Mouse (Mus musculus): ENCODE measurements around the gene Prima1. TPM values are rescaled to one million over a fixed set of nuclear protein-coding genes. Genes with fewer than 3 reads are reported as not detected.

Gene Prima1
- polyA plus RNA-seq, 1 experiment from 2014 or later, result not detected

DNA sequence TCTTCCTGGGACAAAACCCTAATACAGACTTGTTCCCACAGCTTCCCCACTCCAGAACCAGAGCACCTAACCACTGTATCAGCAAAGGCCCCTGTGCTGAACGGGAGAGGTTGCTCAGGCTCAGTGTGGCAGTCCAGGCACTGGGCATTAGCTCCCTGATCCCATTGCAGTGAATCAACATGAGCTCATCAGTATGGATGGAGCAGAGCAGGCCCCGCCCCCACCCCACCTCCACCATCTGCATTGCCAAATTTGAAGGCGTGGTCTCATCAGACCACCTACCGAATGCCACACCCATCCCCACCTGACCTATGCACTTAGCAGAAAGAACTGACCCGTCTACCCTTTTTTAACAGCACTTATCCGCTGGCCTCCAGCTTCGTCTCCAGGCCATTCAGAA lies 58.9 kb downstream of the Prima1 start:
- Histone ChIP-seq H3K9ac (no peak overlapping the region), H3K4me1 (no peaks in the 10 kb centered on the region), H3K4me2 (no peak overlapping the region), H3K36me3 (no peaks in the 10 kb centered on the region), H3K4me3 (no peak overlapping the region), H3K9me3 (replicated peaks) (no peaks in the 10 kb centered on the region), H3K27ac (no peak overlapping the region), H3K27me3 (replicated peaks) (no peaks in the 10 kb centered on the region)
- 20% methylated on average over 7 of the region's 7 CpGs for WGBS (ENCODE audit: insufficient replicate concordance)
- peak; percentile 47 for ATAC-seq

DNA sequence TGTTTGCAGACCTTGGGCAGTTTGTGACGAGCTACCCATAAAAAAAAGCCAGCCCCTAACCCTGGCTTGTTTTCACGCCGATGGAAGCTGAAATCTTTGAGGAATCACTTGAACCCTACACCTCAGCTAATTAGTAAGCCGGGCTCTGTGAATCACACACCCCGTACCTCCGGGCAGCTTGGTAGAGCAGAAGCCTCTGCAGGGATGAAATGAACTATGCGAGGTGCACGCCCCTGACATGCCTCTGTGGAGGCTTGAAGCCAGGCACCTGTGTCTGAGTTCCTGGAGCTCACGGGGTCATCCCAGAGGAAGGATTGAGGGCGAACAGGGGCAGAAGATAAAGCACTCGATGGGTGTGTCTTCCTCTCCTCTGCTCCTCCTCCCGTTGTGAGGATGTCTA lies 73.1 kb downstream of the Prima1 start:
- no peak overlapping the region for H3K4me2 ChIP-seq
- 56% methylated on average over 12 of the region's 12 CpGs for WGBS (ENCODE audit: insufficient replicate concordance)
- no peaks in the 10 kb centered on the region for H3K27me3 ChIP-seq (replicated peaks)
- no peak overlapping the region for H3K9ac ChIP-seq
- H3K27ac ChIP-seq, result no peak overlapping the region
- ATAC-seq, result no peak
- H3K4me3 ChIP-seq, result no peak overlapping the region
- H3K9me3 ChIP-seq (replicated peaks), result no peaks in the 10 kb centered on the region
- H3K36me3 ChIP-seq, result no peaks in the 10 kb centered on the region
- H3K4me1 ChIP-seq, result no peaks in the 10 kb centered on the region

DNA sequence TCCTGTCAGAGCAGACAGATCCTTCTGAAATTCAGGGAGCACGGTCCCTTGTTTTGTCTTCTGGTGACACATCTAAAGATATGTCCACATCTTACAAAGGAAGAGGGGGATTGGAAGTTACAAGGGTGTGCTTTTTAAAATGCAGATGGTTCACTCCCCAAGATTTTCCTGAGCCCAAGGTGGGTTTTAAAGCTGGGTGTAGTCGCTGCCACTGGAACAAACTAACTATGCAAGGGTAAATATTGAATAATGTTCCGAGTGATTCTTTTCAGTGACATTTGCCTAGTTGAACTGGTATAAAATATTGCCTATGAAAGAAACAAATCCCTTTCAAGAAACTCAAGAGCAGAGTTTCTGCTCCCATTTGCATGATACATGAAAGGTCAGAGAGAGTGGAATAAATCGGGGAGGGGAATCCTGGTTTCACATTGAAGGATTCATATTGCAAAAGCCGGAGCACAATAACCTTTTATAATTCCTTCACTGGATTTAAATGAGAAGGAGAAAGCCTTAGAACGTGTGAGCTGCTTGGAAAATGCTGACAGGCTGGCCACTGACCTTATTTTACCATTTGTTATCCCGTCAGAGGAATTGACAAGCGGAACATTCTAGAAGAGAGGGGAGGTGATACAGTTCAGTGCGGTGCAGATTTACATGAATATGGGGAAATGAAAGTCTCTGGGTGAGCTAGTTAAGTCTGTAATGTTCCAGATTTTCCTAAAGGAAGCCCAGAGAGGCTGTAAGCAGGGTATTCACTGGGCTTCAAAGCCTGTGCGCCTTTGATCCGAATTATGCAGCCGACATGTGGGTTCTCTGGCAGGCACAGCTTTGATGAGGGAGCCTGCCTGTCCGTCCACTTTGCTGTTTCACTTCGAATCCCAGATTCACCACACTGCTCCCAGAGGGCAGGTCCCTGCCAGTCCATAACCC lies 77.6 kb downstream of the Prima1 start:
- no peak for ATAC-seq
- no peak overlapping the region for H3K9ac ChIP-seq
- WGBS (ENCODE audit: insufficient replicate concordance), result 65% methylated on average over 14 of the region's 14 CpGs
- H3K9me3 ChIP-seq (replicated peaks), result no peaks in the 10 kb centered on the region
- H3K4me2 ChIP-seq, result no peak overlapping the region
- H3K27me3 ChIP-seq (replicated peaks), result no peaks in the 10 kb centered on the region
- no peak overlapping the region for H3K27ac ChIP-seq
- H3K4me3 ChIP-seq, result no peak overlapping the region
- no peaks in the 10 kb centered on the region for H3K4me1 ChIP-seq
- no peaks in the 10 kb centered on the region for H3K36me3 ChIP-seq

DNA sequence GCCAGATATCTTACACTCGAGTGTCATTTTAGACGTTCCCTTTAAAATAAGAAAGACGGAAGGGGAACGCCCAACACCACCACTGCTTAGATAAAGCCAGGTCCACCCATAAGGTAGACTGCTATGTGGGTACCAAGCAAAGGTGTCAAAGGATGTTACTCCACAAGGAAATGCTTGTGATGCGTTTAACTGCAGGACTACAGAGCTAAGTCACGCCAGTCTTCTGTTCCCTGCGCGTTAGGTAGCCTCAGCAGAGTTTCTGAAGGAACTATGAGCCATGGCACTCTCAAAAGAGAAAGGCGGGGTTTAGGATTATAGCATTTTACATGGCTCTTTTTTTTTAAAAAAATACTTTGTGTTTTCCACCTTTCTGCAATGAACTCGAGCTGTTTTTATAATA lies 78.4 kb downstream of the Prima1 start:
- H3K27ac ChIP-seq, result no peak overlapping the region
- H3K36me3 ChIP-seq, result no peaks in the 10 kb centered on the region
- H3K27me3 ChIP-seq (replicated peaks), result no peaks in the 10 kb centered on the region
- WGBS (ENCODE audit: insufficient replicate concordance), result 66% methylated on average over 10 of the region's 10 CpGs
- no peak for ATAC-seq
- no peaks in the 10 kb centered on the region for H3K4me1 ChIP-seq
- no peak overlapping the region for H3K4me3 ChIP-seq
- H3K4me2 ChIP-seq, result no peak overlapping the region
- H3K9ac ChIP-seq, result no peak overlapping the region
- H3K9me3 ChIP-seq (replicated peaks), result no peaks in the 10 kb centered on the region

DNA sequence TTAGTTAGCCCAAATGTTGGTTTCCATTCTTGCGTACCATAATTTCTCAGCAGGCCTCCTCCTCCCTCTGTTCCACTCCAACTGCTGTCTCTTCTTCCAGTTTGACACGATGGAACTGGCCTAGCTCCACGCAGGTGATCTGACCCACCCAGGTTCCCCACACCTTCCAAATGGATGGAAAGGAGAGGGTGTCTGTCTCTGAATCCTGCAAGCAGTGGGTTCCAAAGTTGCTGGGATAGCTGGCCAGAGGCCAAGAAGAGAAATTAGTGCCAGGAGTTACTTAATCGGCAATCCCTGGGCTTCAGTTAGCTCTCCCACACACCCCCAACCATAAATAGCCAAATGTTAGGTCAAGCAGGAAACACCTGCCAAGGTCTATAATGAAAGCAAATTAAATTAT lies 81.2 kb downstream of the Prima1 start:
- Histone ChIP-seq H3K27me3 (replicated peaks) (no peaks in the 10 kb centered on the region), H3K9me3 (replicated peaks) (no peaks in the 10 kb centered on the region), H3K36me3 (no peaks in the 10 kb centered on the region), H3K4me1 (no peaks in the 10 kb centered on the region), H3K27ac (no peak overlapping the region), H3K9ac (no peak overlapping the region), H3K4me2 (no peak overlapping the region), H3K4me3 (no peak overlapping the region)
- ATAC-seq, result no peak
- 67% methylated on average over 4 of the region's 4 CpGs for WGBS (ENCODE audit: insufficient replicate concordance)

DNA sequence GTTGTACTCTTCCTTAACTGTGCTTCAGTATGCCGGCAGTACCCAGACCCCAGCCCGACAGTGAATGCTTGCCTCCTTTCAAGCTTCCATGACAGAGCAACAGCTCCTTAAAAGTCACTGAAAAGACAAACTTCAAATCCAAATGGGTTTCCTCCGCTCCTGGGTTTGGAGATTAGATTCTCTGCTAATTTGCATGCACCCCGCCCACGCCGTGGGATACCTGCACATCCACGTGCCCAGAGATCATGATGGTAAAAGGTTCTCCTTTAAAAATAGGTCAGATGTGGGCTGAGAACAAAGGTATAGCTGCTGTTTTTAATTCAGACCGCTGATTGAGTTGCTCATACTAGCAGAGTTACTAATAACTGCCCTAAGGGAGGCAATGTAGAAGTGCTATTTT lies 82.9 kb downstream of the Prima1 start:
- Histone ChIP-seq H3K9me3 (replicated peaks) (no peaks in the 10 kb centered on the region), H3K36me3 (no peaks in the 10 kb centered on the region), H3K4me1 (no peaks in the 10 kb centered on the region), H3K4me2 (no peak overlapping the region), H3K4me3 (no peak overlapping the region), H3K27ac (no peak overlapping the region), H3K9ac (no peak overlapping the region), H3K27me3 (replicated peaks) (no peaks in the 10 kb centered on the region)
- WGBS (ENCODE audit: insufficient replicate concordance), result 55% methylated on average over 8 of the region's 8 CpGs
- ATAC-seq, result no peak

DNA sequence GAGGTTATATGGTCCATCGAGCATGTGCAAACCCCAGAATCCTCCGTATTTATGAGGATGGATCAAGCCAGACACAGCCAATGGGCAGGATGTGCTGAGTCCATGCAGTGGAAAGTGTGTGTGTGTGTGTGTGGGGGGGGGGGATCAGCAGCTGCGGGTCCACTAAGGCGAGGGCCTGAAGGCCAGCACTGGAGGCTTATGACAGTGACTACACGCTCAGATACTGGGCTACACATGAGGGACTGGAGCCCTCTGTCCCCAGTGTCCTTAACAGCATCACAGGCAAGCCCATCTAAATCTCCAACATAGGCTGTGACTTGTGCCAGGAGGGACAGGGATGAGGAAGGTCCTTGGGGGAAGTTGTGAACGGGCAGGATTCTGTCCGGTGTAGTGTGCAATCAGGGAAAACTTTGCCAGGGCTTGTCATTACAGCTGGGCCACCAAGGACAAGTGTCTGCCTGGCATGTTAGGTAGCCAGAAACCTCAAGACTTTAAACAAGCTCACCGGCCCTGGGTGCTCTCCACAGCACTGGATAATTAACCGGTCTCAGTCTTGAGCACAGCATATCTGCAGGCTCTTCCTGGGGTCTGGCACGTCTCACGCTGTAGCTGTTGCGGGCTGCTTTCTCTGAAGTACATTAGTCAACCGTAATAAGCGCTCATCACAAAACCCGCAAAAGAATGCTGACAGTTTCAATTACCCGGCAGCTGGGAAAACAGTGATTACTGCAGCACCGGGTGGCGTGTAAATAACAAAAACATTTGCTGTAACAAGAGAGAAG lies 84.6 kb downstream of the Prima1 start:
- Histone ChIP-seq H3K36me3 (no peaks in the 10 kb centered on the region), H3K4me2 (no peak overlapping the region), H3K4me3 (no peak overlapping the region), H3K9me3 (replicated peaks) (no peaks in the 10 kb centered on the region), H3K27ac (no peak overlapping the region), H3K4me1 (no peaks in the 10 kb centered on the region), H3K9ac (no peak overlapping the region), H3K27me3 (replicated peaks) (no peaks in the 10 kb centered on the region)
- ATAC-seq, result no peak
- 65% methylated on average over 18 of the region's 18 CpGs for WGBS (ENCODE audit: insufficient replicate concordance)

DNA sequence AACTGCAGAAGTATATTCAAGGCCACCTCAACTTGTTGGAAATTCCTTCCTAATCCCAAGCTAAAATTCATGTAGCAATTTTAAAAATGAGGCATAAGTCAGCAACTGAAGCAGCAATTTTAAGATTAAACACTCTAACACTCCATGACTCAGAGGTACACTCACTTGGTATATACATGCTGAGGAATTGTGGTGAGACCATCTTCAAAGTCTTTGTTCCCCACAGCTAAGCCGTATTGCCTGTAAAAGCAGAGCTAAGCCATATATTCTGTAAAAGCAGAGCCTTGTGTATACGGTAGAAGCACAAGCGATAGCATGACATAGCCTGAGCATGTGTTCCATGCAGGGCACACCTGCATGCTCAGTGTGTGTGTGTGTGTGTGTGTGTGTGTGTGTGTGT lies 86.5 kb downstream of the Prima1 start:
- no peak for ATAC-seq
- Histone ChIP-seq H3K4me3 (no peak overlapping the region), H3K36me3 (no peaks in the 10 kb centered on the region), H3K27me3 (replicated peaks) (no peaks in the 10 kb centered on the region), H3K9ac (no peak overlapping the region), H3K4me1 (no peaks in the 10 kb centered on the region), H3K4me2 (no peak overlapping the region), H3K27ac (no peak overlapping the region), H3K9me3 (replicated peaks) (no peaks in the 10 kb centered on the region)
- WGBS (ENCODE audit: insufficient replicate concordance), result 67% methylated on average over 3 of the region's 3 CpGs

DNA sequence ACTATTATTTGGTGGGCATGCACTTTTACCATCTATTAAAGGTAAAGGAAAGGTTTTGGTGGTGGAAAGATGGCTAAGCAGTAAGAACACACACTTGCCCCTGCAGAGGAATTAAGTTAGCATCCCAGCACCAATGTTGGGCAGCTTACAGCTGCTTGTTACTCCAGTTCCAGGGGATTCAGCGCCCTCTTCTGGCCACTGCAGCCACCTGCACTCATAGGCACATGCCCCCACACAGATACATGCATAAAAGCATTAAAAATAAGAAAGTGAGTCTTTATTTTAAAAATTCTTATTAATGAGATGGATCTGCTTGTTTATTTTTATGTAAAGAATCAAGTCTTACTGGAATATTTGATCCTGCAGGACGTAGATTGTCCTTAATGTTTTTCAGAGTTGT lies 87.0 kb downstream of the Prima1 start:
- no peaks in the 10 kb centered on the region for H3K9me3 ChIP-seq (replicated peaks)
- no peak overlapping the region for H3K4me3 ChIP-seq
- no peak overlapping the region for H3K27ac ChIP-seq
- WGBS (ENCODE audit: insufficient replicate concordance), result 38% methylated on average over 2 of the region's 2 CpGs
- ATAC-seq, result no peak
- H3K9ac ChIP-seq, result no peak overlapping the region
- no peaks in the 10 kb centered on the region for H3K4me1 ChIP-seq
- no peak overlapping the region for H3K4me2 ChIP-seq
- no peaks in the 10 kb centered on the region for H3K27me3 ChIP-seq (replicated peaks)
- no peaks in the 10 kb centered on the region for H3K36me3 ChIP-seq

DNA sequence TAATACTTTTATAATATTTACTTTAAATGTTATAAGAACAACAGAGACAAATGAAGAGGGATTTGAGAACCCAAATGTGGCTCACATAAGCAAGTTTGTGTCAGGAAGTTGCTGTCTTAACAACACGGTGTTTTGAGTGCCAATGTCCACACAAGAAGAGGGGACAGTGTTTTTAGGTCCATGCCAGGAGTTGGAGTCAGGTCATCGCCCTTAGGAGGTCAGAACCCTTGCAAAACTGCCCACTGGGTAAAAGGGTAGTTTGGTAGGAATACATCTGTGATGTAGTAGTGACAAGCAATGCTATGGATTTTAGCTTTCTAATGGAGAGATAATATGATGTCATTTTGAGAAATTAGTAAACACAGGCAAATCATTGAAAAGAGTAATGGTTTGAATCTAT lies 91.7 kb downstream of the Prima1 start:
- ATAC-seq, result no peak
- Histone ChIP-seq H3K9me3 (replicated peaks) (no peaks in the 10 kb centered on the region), H3K36me3 (no peaks in the 10 kb centered on the region), H3K27me3 (replicated peaks) (no peaks in the 10 kb centered on the region), H3K4me1 (no peaks in the 10 kb centered on the region), H3K9ac (no peak overlapping the region), H3K4me3 (no peak overlapping the region), H3K27ac (no peak overlapping the region), H3K4me2 (no peak overlapping the region)
- 53% methylated on average over 2 of the region's 2 CpGs for WGBS (ENCODE audit: insufficient replicate concordance)

Measured in liver, embryonic 12.5 days (tissue).